Mouse (Mus musculus): Measurements from ENCODE around the gene B4galnt1.

B4galnt1 gene

GRCm38 (mm10) chr10:127208921-127209320 lies 43.9 kb downstream of the B4galnt1 start:
- no peak for DNase-seq (ENCODE audit: low read depth, low spot score)

DNA sequence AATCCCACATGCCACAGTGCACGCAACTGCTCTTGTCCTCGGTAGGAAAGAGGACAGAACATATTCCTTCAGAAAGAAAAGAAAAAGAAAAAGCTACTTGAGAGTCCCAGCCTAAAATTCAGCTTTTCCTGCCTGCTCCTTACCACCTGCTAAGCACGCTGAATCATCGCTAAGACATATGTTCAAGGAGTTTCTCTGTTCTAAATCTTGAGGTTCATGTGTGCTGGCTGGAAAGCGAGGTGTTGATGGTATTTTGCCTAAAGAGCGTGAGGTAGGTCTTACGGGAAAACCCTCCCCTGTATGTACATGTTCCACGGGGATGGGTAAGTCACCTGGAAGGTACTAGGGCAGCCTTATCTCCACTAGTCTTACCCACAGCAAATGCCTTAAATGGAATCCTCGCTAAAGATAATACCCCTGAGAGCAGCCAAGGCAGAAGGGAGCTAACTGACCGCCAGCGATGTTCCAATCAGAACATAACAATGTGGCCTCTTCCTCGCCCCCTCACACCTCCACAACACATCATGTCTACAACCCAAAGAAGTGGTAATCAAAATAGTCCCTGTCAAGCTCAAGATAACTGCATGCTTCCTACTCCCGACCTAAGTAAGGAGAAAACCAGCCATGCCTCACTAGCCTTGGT lies 45.0 kb downstream of the B4galnt1 start:
- DNase-seq (ENCODE audit: low read depth, low spot score): no peak

DNA sequence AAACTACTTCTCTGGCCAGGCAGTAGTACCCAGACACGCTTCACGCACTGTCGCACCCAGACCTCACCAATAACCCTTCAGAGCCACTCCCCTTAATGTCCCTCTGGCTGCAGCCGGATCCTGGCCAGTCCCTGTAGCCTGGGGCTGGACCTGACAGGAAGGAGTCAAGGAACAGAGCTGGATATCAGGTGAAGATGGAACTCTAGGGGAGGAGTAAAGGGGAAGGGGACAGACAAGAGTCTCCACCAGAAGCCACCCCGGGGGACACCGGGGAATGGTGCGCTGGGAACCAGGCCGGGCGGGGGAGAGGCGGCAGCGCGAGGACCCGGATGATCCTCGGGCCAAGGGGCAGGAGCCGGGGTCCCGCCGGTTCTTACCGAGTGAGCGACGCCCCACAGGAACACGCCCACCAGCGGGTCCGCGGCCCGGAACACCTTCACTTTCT lies 46.0 kb downstream of the B4galnt1 start:
- no peak for DNase-seq (ENCODE audit: low read depth, low spot score)

DNA sequence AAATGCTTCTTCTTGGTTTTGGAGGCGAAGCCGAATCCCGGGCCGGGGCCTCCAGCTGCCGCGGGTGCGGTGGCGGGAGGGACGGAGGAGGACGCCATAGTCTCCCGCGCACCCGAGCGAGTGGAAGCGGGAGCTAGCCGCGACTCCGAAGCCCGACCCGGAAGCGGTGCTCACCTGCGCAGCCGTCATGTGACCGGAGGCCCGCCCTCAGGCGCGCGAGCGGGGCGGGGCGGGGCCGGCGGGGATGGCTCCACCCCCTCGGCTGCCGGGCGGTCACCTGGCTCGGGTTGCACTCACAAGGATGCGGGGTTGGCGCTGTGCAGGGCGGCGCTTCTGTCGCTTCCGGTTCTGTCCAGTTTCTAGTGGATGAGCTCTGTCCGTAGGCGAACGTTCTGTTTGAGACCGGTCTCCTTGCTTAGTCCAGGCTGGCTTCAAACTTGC lies 46.4 kb downstream of the B4galnt1 start, which contains the start of gene Pip4k2c:
TSS of gene Pip4k2c (minus strand) at position 172 of the 441 bp plus-strand sequence.
- DNase-seq (ENCODE audit: low read depth, low spot score): peak; percentile 95

GRCm38 (mm10) chr10:127213272-127213671 lies 48.2 kb downstream of the B4galnt1 start:
- no peak for DNase-seq (ENCODE audit: low read depth, low spot score)

- DNase-seq (ENCODE audit: low read depth, low spot score): no peak
Measured at GRCm38 (mm10) chr10:127213704-127214421, 48.8 kb downstream of the B4galnt1 start.

DNA sequence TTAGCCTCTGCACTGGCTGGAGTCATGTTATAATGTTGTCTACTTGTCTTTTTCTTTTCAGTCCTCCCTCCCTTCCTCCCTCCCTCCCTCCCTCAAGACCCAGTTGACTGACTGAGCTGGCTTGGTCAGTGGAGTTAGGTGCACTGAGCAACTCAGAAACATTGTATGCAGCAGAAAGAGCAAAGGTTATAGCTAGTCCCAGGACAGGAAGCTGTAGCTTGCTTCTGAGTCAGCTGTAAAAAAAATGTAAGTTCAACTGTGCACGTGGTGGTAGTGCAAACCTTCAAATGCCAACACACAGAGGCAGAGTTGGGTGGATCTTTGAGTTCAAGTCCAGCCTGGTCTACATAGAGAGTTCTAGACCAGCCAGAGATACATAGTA lies 49.4 kb downstream of the B4galnt1 start:
- DNase-seq (ENCODE audit: low read depth, low spot score): no peak

DNA sequence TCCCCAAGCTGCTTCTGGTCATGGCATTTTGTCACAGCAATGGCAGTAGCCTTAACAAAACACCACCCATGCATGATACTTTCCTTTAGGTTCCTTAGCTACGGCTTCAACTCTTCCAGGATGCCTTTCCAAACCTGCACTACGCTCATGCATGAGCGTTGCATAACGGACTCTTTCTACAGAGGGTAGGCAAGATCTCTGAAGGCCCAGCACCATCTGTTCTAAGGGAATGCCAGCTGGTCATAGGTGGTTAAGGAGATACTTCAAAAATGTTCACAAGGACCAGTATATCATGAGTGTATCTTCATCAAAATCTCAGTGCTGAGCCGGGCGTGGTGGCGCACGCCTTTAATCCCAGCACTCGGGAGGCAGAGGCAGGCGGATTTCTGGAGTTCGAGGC lies 51.4 kb downstream of the B4galnt1 start:
- DNase-seq (ENCODE audit: low read depth, low spot score): no peak

DNA sequence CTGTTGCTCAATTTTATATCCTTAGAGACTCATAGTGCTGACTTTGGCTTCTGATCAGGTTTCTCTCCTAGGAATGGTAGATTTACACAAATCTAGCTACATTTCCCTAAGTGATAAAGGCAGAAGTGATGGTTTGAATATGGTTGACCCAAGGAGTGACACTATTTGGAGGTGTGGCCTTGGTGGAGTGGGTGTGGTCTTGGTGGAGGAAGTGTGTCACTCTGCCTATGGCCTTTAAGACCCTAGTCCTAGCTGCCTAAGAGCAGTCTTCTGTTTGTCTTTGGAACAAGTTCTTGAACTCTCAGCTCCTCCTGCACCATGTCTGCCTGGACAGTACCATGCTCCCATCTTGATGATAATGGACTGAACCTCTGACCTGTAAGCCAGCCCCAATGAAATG lies 52.2 kb downstream of the B4galnt1 start:
- no peak for DNase-seq (ENCODE audit: low read depth, low spot score)

GRCm38 (mm10) chr10:127218339-127218738 lies 53.3 kb downstream of the B4galnt1 start:
- peak; percentile 36 for DNase-seq (ENCODE audit: low read depth, low spot score)

All from CD4-positive, CD25-positive, alpha-beta regulatory T cell, adult 2 months (primary cell).